Mouse (Mus musculus) CH12.LX (cell line): Measurements from ENCODE around the gene 4930595D18Rik. TPM values are rescaled to one million over a fixed set of nuclear protein-coding genes. Genes with fewer than 3 reads are reported as not detected.

Source experiments
- DNase-seq: peaks from one replicate; pipeline ENCODE4 v3.0.0-alpha.2; 2013; ENCODE audit errors: extremely low read depth
- H3K27ac ChIP-seq: 2 replicates; pipeline ENCODE4 v1.5.1; 2012; ENCODE audit warnings: low read depth, mild to moderate bottlenecking, control low read depth, moderate library complexity; ENCODE audit not compliant: insufficient read depth
- H3K27me3 ChIP-seq: replicated peaks from 2 replicates; pipeline ENCODE3; 2012; ENCODE audit warnings: inconsistent platforms
- H3K36me3 ChIP-seq, 2 experiments: replicated peaks in 1 of 2; 2 replicates each; pipeline versions ENCODE3 to v1.6.1; 2012; ENCODE audit warnings: inconsistent platforms in 1 of 2, low read length in 1 of 2, mild to moderate bottlenecking in 1 of 2, mixed read lengths in 1 of 2, moderate library complexity in 1 of 2; ENCODE audit not compliant: control insufficient read depth in 1 of 2, insufficient read depth in 1 of 2
- H3K4me1 ChIP-seq, 2 experiments: 2 replicates each; pipeline ENCODE4 v1.6.1; 2012; ENCODE audit warnings: inconsistent platforms in 1 of 2, moderate library complexity in 1 of 2; ENCODE audit not compliant: insufficient read depth in 2 of 2, control insufficient read depth in 1 of 2
- H3K4me2 ChIP-seq: 2 replicates; pipeline ENCODE4 v1.6.1; 2012; ENCODE audit warnings: low read depth, mild to moderate bottlenecking, control low read depth; ENCODE audit not compliant: poor library complexity, insufficient read depth, severe bottlenecking
- H3K4me3 ChIP-seq, 3 experiments: fragments of 150-350 bp in 1 of 3; sonication (generic) in 1 of 3; replicated peaks in 1 of 3; 2 replicates each; pipeline versions ENCODE3 to v1.5.1; 2011 to 2012; ENCODE audit warnings: low read depth in 2 of 3, low read length in 2 of 3, mild to moderate bottlenecking in 2 of 3, moderate library complexity in 2 of 3, control low read depth in 1 of 3, improper control_type of control experiment in 1 of 3, inconsistent platforms in 1 of 3, mixed read lengths in 1 of 3; ENCODE audit not compliant: poor library complexity in 1 of 3
- H3K79me2 ChIP-seq: replicated peaks from 2 replicates; pipeline ENCODE4 v1.6.1; 2012; ENCODE audit warnings: mild to moderate bottlenecking, moderate library complexity; ENCODE audit not compliant: control insufficient read depth, poor library complexity, insufficient read depth, severe bottlenecking; ENCODE audit errors: extremely low read depth
- H3K9ac ChIP-seq: 2 replicates; pipeline ENCODE4 v1.6.1; 2012; ENCODE audit warnings: low read depth, mild to moderate bottlenecking, control low read depth, moderate library complexity; ENCODE audit not compliant: insufficient read depth
- H3K9me3 ChIP-seq: replicated peaks from 2 replicates; pipeline ENCODE3; 2012; ENCODE audit warnings: low read length, inconsistent platforms, mixed read lengths
- BHLHE40 ChIP-seq: IDR thresholded peaks from 2 replicates; pipeline ENCODE4 v1.6.1; 2011; ENCODE audit warnings: mild to moderate bottlenecking, low read depth, low read length, improper control_type of control experiment
- CHD1 ChIP-seq: IDR thresholded peaks from 2 replicates; pipeline ENCODE4 v1.6.1; 2012; ENCODE audit warnings: low read depth, low read length, improper control_type of control experiment, inconsistent platforms
- CHD2 ChIP-seq: IDR thresholded peaks from 2 replicates; pipeline ENCODE4 v1.6.1; 2011; ENCODE audit warnings: low read length, improper control_type of control experiment
- CTCF ChIP-seq, 2 experiments: IDR thresholded peaks in 1 of 2; conservative IDR thresholded peaks in 1 of 2; 2 replicates each; pipeline ENCODE4 v1.5.1; 2011 to 2012; ENCODE audit warnings: low read depth in 2 of 2, low read length in 2 of 2, improper control_type of control experiment in 1 of 2, inconsistent platforms in 1 of 2, mild to moderate bottlenecking in 1 of 2, moderate library complexity in 1 of 2
- ETS1 ChIP-seq: conservative IDR thresholded peaks from 2 replicates; pipeline ENCODE4 v1.6.1; 2012; ENCODE audit warnings: low read depth, mild to moderate bottlenecking, inconsistent platforms, low read length, improper control_type of control experiment, moderate library complexity
- IRF4 ChIP-seq: IDR thresholded peaks from 2 replicates; pipeline ENCODE4 v1.6.1; 2014; ENCODE audit warnings: low read depth, mild to moderate bottlenecking, inconsistent platforms, low read length, improper control_type of control experiment
- KAT2A ChIP-seq: IDR thresholded peaks from 2 replicates; pipeline ENCODE4 v1.6.1; 2012; ENCODE audit warnings: low read length, improper control_type of control experiment, inconsistent platforms; ENCODE audit not compliant: insufficient replicate concordance
- MAFK ChIP-seq: IDR thresholded peaks from 2 replicates; pipeline ENCODE4 v1.6.1; 2011; ENCODE audit warnings: low read length, improper control_type of control experiment; ENCODE audit not compliant: insufficient replicate concordance
- MXI1 ChIP-seq: IDR thresholded peaks from 2 replicates; pipeline ENCODE4 v1.6.1; 2011; ENCODE audit warnings: mild to moderate bottlenecking, low read depth, low read length, improper control_type of control experiment
- NRF1 ChIP-seq: IDR thresholded peaks from 2 replicates; pipeline ENCODE4 v1.6.1; 2014; ENCODE audit warnings: low read depth, mild to moderate bottlenecking, inconsistent platforms, low read length, improper control_type of control experiment, moderate library complexity
- POLR2A ChIP-seq: IDR thresholded peaks from 2 replicates; pipeline ENCODE4 v1.6.1; 2011; ENCODE audit warnings: low read depth, mild to moderate bottlenecking, improper control_type of control experiment, low read length
- RAD21 ChIP-seq: IDR thresholded peaks from 2 replicates; pipeline ENCODE4 v1.6.1; 2011; ENCODE audit warnings: low read depth, mild to moderate bottlenecking, low read length, improper control_type of control experiment, moderate library complexity
- SIN3A ChIP-seq: IDR thresholded peaks from 2 replicates; pipeline ENCODE4 v1.6.1; 2012; ENCODE audit warnings: low read length, improper control_type of control experiment, inconsistent platforms
- TBP ChIP-seq: conservative IDR thresholded peaks from 2 replicates; pipeline ENCODE4 v1.6.1; 2011; ENCODE audit warnings: low read depth, low read length, improper control_type of control experiment
- TCF12 ChIP-seq: IDR thresholded peaks from 2 replicates; pipeline ENCODE4 v1.6.1; 2014; ENCODE audit warnings: low read depth, mild to moderate bottlenecking, inconsistent platforms, low read length, improper control_type of control experiment
- USF2 ChIP-seq: conservative IDR thresholded peaks from 2 replicates; pipeline ENCODE4 v1.6.1; 2011; ENCODE audit warnings: low read depth, low read length, improper control_type of control experiment
- ZMIZ1 ChIP-seq: IDR thresholded peaks from 2 replicates; pipeline ENCODE4 v1.6.1; 2012; ENCODE audit warnings: low read depth, mild to moderate bottlenecking, inconsistent platforms, low read length, improper control_type of control experiment
- dilution Hi-C: fragments of 300-500 bp; cut with MboI; formaldehyde crosslinking; loops from 2 replicates; pipeline ENCODE4 v1.14.3; 2020; ENCODE audit warnings: low sequenced_read_pairs; ENCODE audit not compliant: extremely low pct_unique_long_range_greater_than_20kb, extremely low pct_ligation_motif_present
- in situ Hi-C: fragments of 300-500 bp; cut with MboI; formaldehyde crosslinking; loops from 3 replicates; pipeline ENCODE4 v1.14.3; 2019; ENCODE audit warnings: low sequenced_read_pairs, low pct_ligation_motif_present, low pct_unique_long_range_greater_than_20kb, mixed read lengths
- polyA plus RNA-seq: library from polyadenylated mRNA; unstranded; fragments of >175 nt; gene quantifications from 2 replicates; pipeline ENCODE4 v1.2.1, GENCODE M21; 2012; ENCODE audit warnings: low read depth; ENCODE audit not compliant: insufficient read length
- total RNA-seq, 2 experiments: library from RNA; depleted of rRNA; stranded (reverse); fragments of 300-350 nt in 1 of 2; fragments of >200 nt in 1 of 2; gene quantifications; 2 replicates each; pipeline ENCODE4 v1.2.3; 2012 to 2014

The 4930595D18Rik gene
- total and polyA plus RNA-seq, 3 experiments: 0.57 TPM; not detected in 2

- H3K36me3 ChIP-seq: peaks cover 15 to 60% of the 10 kb centered on the region in 2 experiments
- no peak overlapping the region for H3K9ac ChIP-seq
- dilution Hi-C loops: no loop called here
- in situ Hi-C loops: no loop called here
- peaks cover 15 to 88% of the 10 kb centered on the region in 2 experiments for H3K4me1 ChIP-seq
- H3K4me3 ChIP-seq: no peak overlapping the region
- no peaks in the 10 kb centered on the region for H3K27me3 ChIP-seq
- no peak overlapping the region; the same call in 1 of the 2 replicates for H3K27ac ChIP-seq
- peak; percentile 75 for DNase-seq
- H3K9me3 ChIP-seq: no peaks in the 10 kb centered on the region
- peaks cover 61% of the 10 kb centered on the region for H3K79me2 ChIP-seq
- H3K4me2 ChIP-seq: 0 out of 2 replicates have a peak overlapping the region, but pooled peaks have one; percentile 55
- TF ChIP-seq POLR2A: no peak
- TF ChIP-seq BHLHE40: peak; percentile 50
- no peak for TF ChIP-seq KAT2A
- TF ChIP-seq IRF4: 0 out of 2 replicates have a peak, but pooled peaks have one; percentile 19
- TF ChIP-seq TCF12: no peak
- no peak for TF ChIP-seq CTCF (conservative IDR thresholded peaks at IDR 0.05 in 1 of 2, IDR thresholded peaks at IDR 0.05 in 1 of 2; ENCODE audit: low read depth in 2 of 2, low read length in 2 of 2)
- no peak for TF ChIP-seq USF2
- TF ChIP-seq SIN3A: 0 out of 2 replicates have a peak, but pooled peaks have one; percentile 33
- TF ChIP-seq ETS1: peak; percentile 89
- TF ChIP-seq TBP: no peak
Measured at GRCm38 (mm10) chr12:111181848-111182247, 2.4 kb downstream of the 4930595D18Rik start.

- Histone ChIP-seq H3K4me1 (peaks cover 9 to 65% of the 10 kb centered on the region in 2 experiments), H3K9ac (no peak overlapping the region), H3K4me2 (no peak overlapping the region), H3K27ac (peak overlapping the region; percentile 47; the same call in 1 of the 2 replicates), H3K79me2 (peaks cover 58% of the 10 kb centered on the region), H3K27me3 (no peaks in the 10 kb centered on the region), H3K9me3 (no peaks in the 10 kb centered on the region), H3K4me3 (no peak overlapping the region), H3K36me3 (peaks cover 30 to 61% of the 10 kb centered on the region in 2 experiments)
- DNase-seq: no peak
- no peak for TF ChIP-seq RAD21
- peak in 1 of 2 experiments; percentile 25; a peak in 2 of 4 replicates for TF ChIP-seq CTCF (conservative IDR thresholded peaks at IDR 0.05 in 1 of 2, IDR thresholded peaks at IDR 0.05 in 1 of 2; ENCODE audit: low read depth in 2 of 2, low read length in 2 of 2)
- in situ Hi-C loops (no loop called here), dilution Hi-C loops (no loop called here)
Measured at GRCm38 (mm10) chr12:111178772-111179171, 5.5 kb downstream of the 4930595D18Rik start.

- Histone ChIP-seq H3K27me3 (no peaks in the 10 kb centered on the region), H3K27ac (no peak overlapping the region), H3K4me1 (peaks cover 5 to 54% of the 10 kb centered on the region in 2 experiments), H3K79me2 (peaks cover 50% of the 10 kb centered on the region), H3K9me3 (no peaks in the 10 kb centered on the region), H3K36me3 (peaks cover 13 to 45% of the 10 kb centered on the region in 2 experiments), H3K4me3 (no peak overlapping the region), H3K9ac (no peak overlapping the region), H3K4me2 (no peak overlapping the region)
- in situ Hi-C loops (loop anchor here (10.0 kb wide), 1 partner anchor 86 kb away; no protein-coding TSS in a partner anchor), dilution Hi-C loops (no loop called here)
- no peak for TF ChIP-seq MXI1
- no peak for TF ChIP-seq CHD2
- TF ChIP-seq CHD1: no peak
- no peak for TF ChIP-seq USF2
- no peak for TF ChIP-seq NRF1
- no peak for TF ChIP-seq RAD21
- no peak for TF ChIP-seq MAFK
- TF ChIP-seq ZMIZ1: no peak
- DNase-seq: no peak
Measured at GRCm38 (mm10) chr12:111168891-111169290, 15.4 kb downstream of the 4930595D18Rik start.
